Mouse (Mus musculus) erythroblast, embryonic 14.5 days (primary cell): ENCODE data around the gene Slc16a3. TPM values are rescaled to one million over a fixed set of nuclear protein-coding genes. Genes with fewer than 3 reads are reported as not detected.

Experiments used
- H3K27me3 ChIP-seq: 2 replicates; pipeline ENCODE4 v1.6.1; 2012; ENCODE audit warnings: inconsistent platforms; ENCODE audit not compliant: control insufficient read depth
- H3K36me3 ChIP-seq: 2 replicates; pipeline ENCODE4 v1.6.1; 2012; ENCODE audit warnings: mild to moderate bottlenecking, inconsistent platforms; ENCODE audit not compliant: control insufficient read depth
- H3K4me1 ChIP-seq: 2 replicates; pipeline ENCODE4 v1.6.1; 2012; ENCODE audit warnings: inconsistent platforms; ENCODE audit not compliant: control insufficient read depth
- H3K4me3 ChIP-seq: replicated peaks from 2 replicates; pipeline ENCODE3; 2012; ENCODE audit warnings: moderate library complexity, mild to moderate bottlenecking, inconsistent platforms
- H3K9me3 ChIP-seq: 2 replicates; pipeline ENCODE4 v1.6.1; 2012; ENCODE audit warnings: low read length, inconsistent platforms, mixed read lengths; ENCODE audit not compliant: control insufficient read depth
- GATA1 ChIP-seq: IDR thresholded peaks from 2 replicates; pipeline ENCODE4 v1.6.1; 2012; ENCODE audit warnings: low read length, inconsistent platforms, mixed read lengths
- TAL1 ChIP-seq: IDR thresholded peaks from 3 replicates; pipeline ENCODE4 v1.6.1; 2012; ENCODE audit warnings: low read length, inconsistent platforms, mixed read lengths
- polyA plus RNA-seq: library from polyadenylated mRNA; stranded (reverse); fragments of >175 nt; gene quantifications from 2 replicates; pipeline ENCODE4 v1.2.3, GENCODE M21; 2012

The Slc16a3 gene
- polyA plus RNA-seq, 1 experiment: 8.2 TPM

- no peak for TF ChIP-seq GATA1
- no peak for TF ChIP-seq TAL1
- H3K4me3 ChIP-seq: no peak overlapping the region
- no peaks in the 10 kb centered on the region for H3K27me3 ChIP-seq
- peaks cover 25% of the 10 kb centered on the region for H3K4me1 ChIP-seq
- H3K9me3 ChIP-seq: no peaks in the 10 kb centered on the region
- peaks cover 100% of the 10 kb centered on the region for H3K36me3 ChIP-seq
Measured at GRCm38 (mm10) chr11:120962909-120963308, 14.6 kb downstream of the Slc16a3 start.

GRCm38 (mm10) chr11:120964195-120965157 is 16.2 kb downstream of the Slc16a3 start:
- H3K27me3 ChIP-seq: no peaks in the 10 kb centered on the region
- H3K4me3 ChIP-seq: no peak overlapping the region
- H3K36me3 ChIP-seq: peaks cover 100% of the 10 kb centered on the region
- H3K9me3 ChIP-seq: no peaks in the 10 kb centered on the region
- TF ChIP-seq GATA1 (no peak), TAL1 (no peak)
- H3K4me1 ChIP-seq: peaks cover 12% of the 10 kb centered on the region

- no peaks in the 10 kb centered on the region for H3K27me3 ChIP-seq
- peaks cover 100% of the 10 kb centered on the region for H3K36me3 ChIP-seq
- peaks cover 6% of the 10 kb centered on the region; the same call in 1 of the 2 replicates for H3K4me1 ChIP-seq
- H3K9me3 ChIP-seq: no peaks in the 10 kb centered on the region
- no peak overlapping the region for H3K4me3 ChIP-seq
- TF ChIP-seq TAL1 (no peak), GATA1 (no peak)
Measured at GRCm38 (mm10) chr11:120965587-120965986, 17.3 kb downstream of the Slc16a3 start.

- no peak for TF ChIP-seq TAL1
- no peak for TF ChIP-seq GATA1
Measured at GRCm38 (mm10) chr11:120969742-120970141, 21.5 kb downstream of the Slc16a3 start.

GRCm38 (mm10) chr11:120971237-120971636 is 23.0 kb downstream of the Slc16a3 start:
- Histone ChIP-seq H3K36me3 (peaks cover 100% of the 10 kb centered on the region), H3K4me3 (no peak overlapping the region), H3K9me3 (no peaks in the 10 kb centered on the region), H3K27me3 (no peaks in the 10 kb centered on the region), H3K4me1 (peaks cover 4% of the 10 kb centered on the region; the same call in 1 of the 2 replicates)
- TF ChIP-seq GATA1: no peak
- no peak for TF ChIP-seq TAL1

More at GRCm38 (mm10) chr11:120969742-120970141, 21.5 kb downstream of the Slc16a3 start:
- Histone ChIP-seq H3K27me3 (no peaks in the 10 kb centered on the region), H3K4me3 (no peak overlapping the region), H3K36me3 (peaks cover 100% of the 10 kb centered on the region), H3K9me3 (no peaks in the 10 kb centered on the region), H3K4me1 (peaks cover 4% of the 10 kb centered on the region; the same call in 1 of the 2 replicates)

- H3K36me3 ChIP-seq: peaks cover 100% of the 10 kb centered on the region
- H3K4me3 ChIP-seq: no peak overlapping the region
- H3K9me3 ChIP-seq: no peaks in the 10 kb centered on the region
- peaks cover 13% of the 10 kb centered on the region for H3K4me1 ChIP-seq
- no peaks in the 10 kb centered on the region for H3K27me3 ChIP-seq
- TF ChIP-seq GATA1: no peak
- no peak for TF ChIP-seq TAL1
Measured at GRCm38 (mm10) chr11:120973318-120973717, 25.0 kb downstream of the Slc16a3 start.

GRCm38 (mm10) chr11:120979711-120980426 is 31.6 kb downstream of the Slc16a3 start:
- H3K4me3 ChIP-seq: peak overlapping the region; percentile 56
- H3K36me3 ChIP-seq: peaks cover 98% of the 10 kb centered on the region
- peaks cover 74% of the 10 kb centered on the region for H3K4me1 ChIP-seq

GRCm38 (mm10) chr11:120980427-120981035 is 32.3 kb downstream of the Slc16a3 start:
- H3K4me1 ChIP-seq: peaks cover 78% of the 10 kb centered on the region
- peak; percentile 82 for TF ChIP-seq TAL1
- peak; percentile 95 for TF ChIP-seq GATA1
- peak overlapping the region; percentile 56 for H3K4me3 ChIP-seq
- H3K27me3 ChIP-seq: no peaks in the 10 kb centered on the region
- no peaks in the 10 kb centered on the region for H3K9me3 ChIP-seq
- peaks cover 98% of the 10 kb centered on the region for H3K36me3 ChIP-seq

More at GRCm38 (mm10) chr11:120979711-120980426, 31.6 kb downstream of the Slc16a3 start:
- Histone ChIP-seq H3K9me3 (no peaks in the 10 kb centered on the region), H3K27me3 (no peaks in the 10 kb centered on the region)
- TF ChIP-seq GATA1 (0 out of 2 replicates have a peak, but pooled peaks have one; percentile 5), TAL1 (no peak)
